Comparison of ENCODE assay signal across 23 mouse cellular contexts in genomic region chr8:126619487-126619886, GRCm38 (mm10). TPM values are rescaled to one million over a fixed set of nuclear protein-coding genes. Genes with fewer than 3 reads are reported as not detected.
DNase-seq lines count a peak whose midpoint lies in the region; ATAC-seq and TF ChIP-seq lines count a peak whose summit lies in the region.
"Had no signal": no experiment of that assay in that cellular context is flagged by ENCODE, and none has a peak within 500 bp of the region (broad histone marks: within the 10 kb centered on the region; RNA-seq: fewer than 3 reads in every experiment).

No protein-coding gene starts in this region.

- no peaks in the 10 kb centered on the region for H3K9me3 ChIP-seq in liver, postnatal 0 days (ENCODE audit: low read length)
- no peaks in the 10 kb centered on the region for H3K9me3 ChIP-seq in intestine, embryonic 16.5 days (ENCODE audit: control insufficient read depth, low read length)
- no peaks in the 10 kb centered on the region for H3K9me3 ChIP-seq in stomach, postnatal 0 days (ENCODE audit: control insufficient read depth, low read length)
- no peaks in the 10 kb centered on the region for H3K9me3 ChIP-seq in forebrain, embryonic 14.5 days (replicated peaks; ENCODE audit: control insufficient read depth, low read length)
- H3K9me3 ChIP-seq: embryonic facial prominence, embryonic 12.5 days; forebrain, embryonic 13.5 days; liver, embryonic 13.5 days; lung, embryonic 15.5 days; neural tube, embryonic 15.5 days; stomach, embryonic 15.5 days had no signal

- no peaks in the 10 kb centered on the region for H3K27me3 ChIP-seq in liver, postnatal 0 days (ENCODE audit: insufficient read depth, low read length)
- H3K27me3 ChIP-seq in intestine, embryonic 16.5 days (replicated peaks; ENCODE audit: control insufficient read depth, insufficient read depth, low read length): no peaks in the 10 kb centered on the region
- no peaks in the 10 kb centered on the region for H3K27me3 ChIP-seq in stomach, postnatal 0 days (ENCODE audit: control insufficient read depth, insufficient read depth, low read length)
- H3K27me3 ChIP-seq in forebrain, embryonic 14.5 days (replicated peaks; ENCODE audit: control insufficient read depth, insufficient read depth, low read length): no peaks in the 10 kb centered on the region
- H3K27me3 ChIP-seq: embryonic facial prominence, embryonic 12.5 days; forebrain, embryonic 13.5 days; limb, embryonic 12.5 days; liver, embryonic 13.5 days; lung, embryonic 15.5 days; neural tube, embryonic 15.5 days; Patski; stomach, embryonic 15.5 days had no signal

- no peak for TF ChIP-seq CTCF in liver, postnatal 0 days (IDR thresholded peaks at IDR 0.05; ENCODE audit: low read depth)
- no peak for TF ChIP-seq CTCF in stomach, postnatal 0 days (IDR thresholded peaks at IDR 0.05; ENCODE audit: low read depth)
- no peak for TF ChIP-seq CTCF in left cerebral cortex, adult 2 months (IDR thresholded peaks at IDR 0.05)

- no peak overlapping the region for H3K4me2 ChIP-seq in liver, postnatal 0 days (ENCODE audit: low read depth, low read length)
- no peak overlapping the region for H3K4me2 ChIP-seq in intestine, embryonic 16.5 days (ENCODE audit: low read depth, low read length)
- no peak overlapping the region for H3K4me2 ChIP-seq in stomach, postnatal 0 days (replicated peaks; ENCODE audit: low read depth)
- H3K4me2 ChIP-seq in forebrain, embryonic 14.5 days (ENCODE audit: low read length): no peak overlapping the region
- H3K4me2 ChIP-seq: embryonic facial prominence, embryonic 12.5 days; forebrain, embryonic 13.5 days; limb, embryonic 12.5 days; liver, embryonic 13.5 days; lung, embryonic 15.5 days; neural tube, embryonic 15.5 days; stomach, embryonic 15.5 days had no signal

- no peak overlapping the region for H3K9ac ChIP-seq in liver, postnatal 0 days (replicated peaks)
- H3K9ac ChIP-seq in intestine, embryonic 16.5 days (ENCODE audit: low read depth, low read length): no peak overlapping the region
- H3K9ac ChIP-seq in stomach, postnatal 0 days (ENCODE audit: low read length): no peak overlapping the region
- no peak overlapping the region for H3K9ac ChIP-seq in forebrain, embryonic 14.5 days (ENCODE audit: low read length)
- H3K9ac ChIP-seq: embryonic facial prominence, embryonic 12.5 days; forebrain, embryonic 13.5 days; limb, embryonic 12.5 days; liver, embryonic 13.5 days; lung, embryonic 15.5 days; neural tube, embryonic 15.5 days; stomach, embryonic 15.5 days had no signal

- no peak overlapping the region for H3K27ac ChIP-seq in liver, postnatal 0 days (ENCODE audit: low read depth)
- H3K27ac ChIP-seq in brown adipose tissue, adult 24 weeks (replicated peaks; ENCODE audit: low read depth, low read length): peak overlapping the region; percentile 32; the same call in 1 of the 2 replicates
- peak overlapping the region; percentile 51; the same call in 1 of the 2 replicates for H3K27ac ChIP-seq in intestine, embryonic 16.5 days (ENCODE audit: low read length)
- H3K27ac ChIP-seq in stomach, postnatal 0 days (replicated peaks): no peak overlapping the region
- no peak overlapping the region for H3K27ac ChIP-seq in left cerebral cortex, adult 2 months
- H3K27ac ChIP-seq in forebrain, embryonic 14.5 days (ENCODE audit: low read depth, low read length): no peak overlapping the region
- H3K27ac ChIP-seq: embryonic facial prominence, embryonic 12.5 days; forebrain, embryonic 13.5 days; limb, embryonic 12.5 days; liver, embryonic 13.5 days; lung, embryonic 15.5 days; neural tube, embryonic 15.5 days; stomach, embryonic 15.5 days had no signal

- H3K4me3 ChIP-seq in liver, postnatal 0 days (ENCODE audit: low read depth, low read length): no peak overlapping the region
- no peak overlapping the region for H3K4me3 ChIP-seq in brown adipose tissue, adult 24 weeks (ENCODE audit: insufficient read depth, low read depth, low read length)
- no peak overlapping the region for H3K4me3 ChIP-seq in intestine, embryonic 16.5 days (ENCODE audit: low read length)
- no peak overlapping the region for H3K4me3 ChIP-seq in stomach, postnatal 0 days (ENCODE audit: low read depth, low read length)
- no peak overlapping the region for H3K4me3 ChIP-seq in left cerebral cortex, adult 2 months
- no peak overlapping the region for H3K4me3 ChIP-seq in forebrain, embryonic 14.5 days (ENCODE audit: low read depth, low read length)
- H3K4me3 ChIP-seq: embryonic facial prominence, embryonic 12.5 days; erythroblast, embryonic 14.5 days; forebrain, embryonic 13.5 days; limb, embryonic 12.5 days; liver, embryonic 13.5 days; lung, embryonic 15.5 days; neural tube, embryonic 15.5 days; stomach, embryonic 15.5 days had no signal

- ATAC-seq in liver, postnatal 0 days: peak; percentile 18; the same call in 1 of the 2 replicates
- peak; percentile 86 for ATAC-seq in intestine, embryonic 16.5 days
- peak; percentile 50 for ATAC-seq in stomach, postnatal 0 days (ENCODE audit: low FRiP score, low TSS enrichment)
- no peak for ATAC-seq in forebrain, embryonic 14.5 days
- ATAC-seq: activated CD4-positive, CD25-positive, alpha-beta regulatory T cell, adult 4 months; forebrain, embryonic 13.5 days; inflammation-experienced regulatory T-cells, adult 6 months; midbrain, embryonic 16.5 days; Patski had no signal

- no peak for DNase-seq in liver, postnatal 0 days
- no peak for DNase-seq in liver
- no peak for DNase-seq in stomach, postnatal 0 days (ENCODE audit: low spot score)
- DNase-seq in left cerebral cortex, adult 2 months (ENCODE audit: extremely low spot score in 1 of 2, low spot score in 2 of 2): no peak
- DNase-seq in forebrain, embryonic 14.5 days (ENCODE audit: low spot score): no peak
- DNase-seq: adrenal gland, postnatal 36 days; cerebellum, adult 9-10 months; gastrocnemius, postnatal 25 days; liver, embryonic 13.5 days; thymus, adult 2 months had no signal

- H3K36me3 ChIP-seq in liver, postnatal 0 days (replicated peaks; ENCODE audit: insufficient read depth, low read length): no peaks in the 10 kb centered on the region
- no peaks in the 10 kb centered on the region for H3K36me3 ChIP-seq in intestine, embryonic 16.5 days (ENCODE audit: control insufficient read depth, insufficient read depth, low read length)
- H3K36me3 ChIP-seq in stomach, postnatal 0 days (ENCODE audit: control insufficient read depth, insufficient read depth, low read length): no peaks in the 10 kb centered on the region
- no peaks in the 10 kb centered on the region for H3K36me3 ChIP-seq in forebrain, embryonic 14.5 days (ENCODE audit: control insufficient read depth, insufficient read depth, low read length)
- H3K36me3 ChIP-seq: embryonic facial prominence, embryonic 12.5 days; limb, embryonic 12.5 days; liver, embryonic 13.5 days; lung, embryonic 15.5 days; neural tube, embryonic 15.5 days; stomach, embryonic 15.5 days had no signal

- no peak for TF ChIP-seq EP300 in liver, postnatal 0 days (IDR thresholded peaks at IDR 0.05; ENCODE audit: low read depth)
- no peak for TF ChIP-seq EP300 in stomach, postnatal 0 days (optimal IDR thresholded peaks at IDR 0.05)

- intact Hi-C loops in left cerebral cortex, adult 2 months (cut with DNase I): no loop called here

- WGBS in liver, postnatal 0 days (ENCODE audit: insufficient replicate concordance): 74% methylated on average over 6 of the region's 6 CpGs
- WGBS in intestine, embryonic 16.5 days: 77% methylated on average over 6 of the region's 6 CpGs
- 79% methylated on average over 6 of the region's 6 CpGs for WGBS in stomach, postnatal 0 days
- WGBS in forebrain, embryonic 14.5 days: 95% methylated on average over 6 of the region's 6 CpGs

- peaks cover 27% of the 10 kb centered on the region for H3K4me1 ChIP-seq in liver, postnatal 0 days (ENCODE audit: insufficient read depth)
- H3K4me1 ChIP-seq in brown adipose tissue, adult 24 weeks (ENCODE audit: control insufficient read depth, insufficient read depth, insufficient read length, low read length): peaks cover 28% of the 10 kb centered on the region
- peaks cover 27% of the 10 kb centered on the region for H3K4me1 ChIP-seq in intestine, embryonic 16.5 days (ENCODE audit: control insufficient read depth, insufficient read depth, low read length)
- peaks cover 14% of the 10 kb centered on the region; the same call in 1 of the 2 replicates for H3K4me1 ChIP-seq in stomach, postnatal 0 days (replicated peaks; ENCODE audit: control insufficient read depth, insufficient read depth)
- H3K4me1 ChIP-seq in forebrain, embryonic 14.5 days (ENCODE audit: control insufficient read depth, insufficient read depth, low read length): no peaks in the 10 kb centered on the region
- H3K4me1 ChIP-seq: forebrain, embryonic 13.5 days; neural tube, embryonic 15.5 days had no signal

RNA-seq across cellular contexts. Expression of gene Irf2bp2, which starts 25.7 kb away (rescaled TPM):
- 5.0 and 6.2 TPM in 2 replicates for polyA plus RNA-seq in liver, postnatal 0 days (2015; fragmentation: Nextera tagmentation; extraction: Ambion mirVana)
- 12.0 and 24.3 TPM in 2 replicates for polyA plus RNA-seq in brown adipose tissue, adult 24 weeks (2012; ENCODE audit: insufficient read depth, insufficient read length, missing spikeins)
- 11.5 and 11.9 TPM in 2 replicates for polyA plus RNA-seq in intestine, embryonic 16.5 days (2015; fragmentation: Nextera tagmentation; extraction: Ambion mirVana)
- 10.1 and 10.2 TPM in 2 replicates for polyA plus RNA-seq in stomach, postnatal 0 days (2015; fragmentation: Nextera tagmentation; extraction: Ambion mirVana)
- total RNA-seq in left cerebral cortex, adult 2 months (2021): 10 to 100 TPM; 63.9 to 78.4 TPM
- polyA plus RNA-seq in forebrain, embryonic 14.5 days (2014; fragmentation: Nextera tagmentation; extraction: Ambion mirVana): 7.9 and 8.3 TPM in 2 replicates

Comparison
In these comparisons a context has a peak if more than half of its experiments do, and no peak if none do; other contexts are left out.
1. H3K27ac ChIP-seq: peak in brown adipose tissue, adult 24 weeks (single experiment) and intestine, embryonic 16.5 days (single experiment); none in liver, postnatal 0 days (single experiment), stomach, postnatal 0 days (single experiment), left cerebral cortex, adult 2 months (single experiment) and forebrain, embryonic 14.5 days (single experiment).